Mouse (Mus musculus): ENCODE measurements around the gene Cers5. TPM values are rescaled to one million over a fixed set of nuclear protein-coding genes. Genes with fewer than 3 reads are reported as not detected.
A peak's percentile ranks its signal among the peaks of the same experiment; 100 is the strongest.

Gene Cers5
- polyA plus RNA-seq, 1 experiment from 2014 or later: 81.6 TPM

- 76% methylated on average over 25 of the region's 25 CpGs for WGBS
- Histone ChIP-seq H3K9ac (no peak overlapping the region), H3K4me3 (replicated peaks) (no peak overlapping the region), H3K27me3 (no peaks in the 10 kb centered on the region), H3K4me1 (peaks cover 66% of the 10 kb centered on the region), H3K4me2 (no peak overlapping the region), H3K9me3 (replicated peaks) (no peaks in the 10 kb centered on the region), H3K36me3 (no peaks in the 10 kb centered on the region), H3K27ac (0 out of 2 replicates have a peak overlapping the region, but pooled peaks have one; percentile 6)
- ATAC-seq (replicated peaks; ENCODE audit: low FRiP score): no peak
Measured at GRCm38 (mm10) chr15:99721921-99722743, 50.6 kb downstream of the Cers5 start.

DNA sequence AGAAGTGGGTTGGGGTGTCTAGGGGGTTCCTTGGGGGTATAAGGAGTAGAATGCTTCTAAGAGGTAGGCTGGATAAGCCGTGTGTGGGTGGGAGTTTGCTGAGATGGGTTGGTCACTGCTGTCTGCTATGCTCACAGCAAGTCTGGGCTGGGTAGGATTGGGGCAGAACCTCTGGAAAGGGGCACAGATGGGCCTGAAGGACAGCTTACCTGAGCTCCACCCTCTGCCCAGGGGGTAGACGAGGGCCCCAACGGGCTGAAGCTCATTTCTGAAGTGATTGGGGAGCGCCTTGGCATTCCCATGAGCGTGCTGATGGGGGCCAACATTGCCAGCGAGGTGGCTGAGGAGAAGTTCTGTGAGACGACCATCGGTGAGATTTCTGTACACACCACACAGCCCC lies 52.8 kb downstream of the Cers5 start:
- no peak overlapping the region for H3K4me3 ChIP-seq (replicated peaks)
- H3K9me3 ChIP-seq (replicated peaks): no peaks in the 10 kb centered on the region
- H3K9ac ChIP-seq: no peak overlapping the region
- H3K27ac ChIP-seq: no peak overlapping the region
- WGBS: 84% methylated on average over 8 of the region's 8 CpGs
- no peak for ATAC-seq (replicated peaks; ENCODE audit: low FRiP score)
- no peak overlapping the region for H3K4me2 ChIP-seq
- peaks cover 75% of the 10 kb centered on the region for H3K4me1 ChIP-seq
- no peaks in the 10 kb centered on the region for H3K27me3 ChIP-seq
- no peaks in the 10 kb centered on the region for H3K36me3 ChIP-seq

DNA sequence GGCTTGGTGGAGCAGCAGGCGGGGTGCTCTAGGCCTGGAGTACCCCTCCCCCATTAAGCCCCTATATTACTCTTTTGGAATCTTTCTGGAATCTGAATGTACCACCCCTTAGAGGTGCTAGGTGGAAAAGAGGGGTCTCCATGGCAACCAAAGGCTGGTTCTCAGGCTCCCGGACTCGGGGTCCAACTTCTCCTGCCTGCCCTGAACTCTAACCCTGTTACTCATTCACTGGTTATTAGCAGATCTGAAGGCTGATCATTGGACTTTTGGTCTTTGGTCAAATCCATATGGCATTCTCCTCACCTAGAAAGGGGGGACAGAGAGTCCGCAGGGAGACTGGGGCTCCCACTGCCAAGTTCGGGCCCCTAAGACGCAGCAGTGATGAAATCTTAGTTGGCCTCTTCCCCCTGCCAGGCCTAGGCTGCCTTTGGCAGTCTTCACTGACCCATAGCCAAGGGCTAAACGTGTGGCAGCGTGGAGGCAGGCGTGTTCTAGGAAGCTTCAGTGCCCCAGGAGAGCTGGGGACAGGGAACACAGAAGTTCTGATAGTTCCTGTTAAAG lies 54.1 kb downstream of the Cers5 start:
- Histone ChIP-seq H3K9me3 (replicated peaks) (no peaks in the 10 kb centered on the region), H3K4me1 (peaks cover 61% of the 10 kb centered on the region), H3K27me3 (no peaks in the 10 kb centered on the region), H3K4me3 (replicated peaks) (peak overlapping the region; percentile 20; the same call in 1 of the 2 replicates), H3K4me2 (peak overlapping the region; percentile 41), H3K36me3 (peaks cover 10% of the 10 kb centered on the region), H3K27ac (peak overlapping the region; percentile 73; the same call in 1 of the 2 replicates), H3K9ac (no peak overlapping the region)
- ATAC-seq (replicated peaks; ENCODE audit: low FRiP score): no peak
- WGBS: 73% methylated on average over 9 of the region's 9 CpGs

- H3K27me3 ChIP-seq: no peaks in the 10 kb centered on the region
- H3K36me3 ChIP-seq: peaks cover 19% of the 10 kb centered on the region
- ATAC-seq (replicated peaks; ENCODE audit: low FRiP score): peak; percentile 5; the same call in 1 of the 2 replicates
- H3K4me2 ChIP-seq: peak within 1 kb of the TSS; percentile 41
- WGBS: 51% methylated on average over 26 of the region's 26 CpGs
- H3K27ac ChIP-seq: peak within 1 kb of the TSS; percentile 73
- peaks cover 58% of the 10 kb centered on the region for H3K4me1 ChIP-seq
- peak within 1 kb of the TSS; percentile 20; the same call in 1 of the 2 replicates for H3K4me3 ChIP-seq (replicated peaks)
- H3K9me3 ChIP-seq (replicated peaks): no peaks in the 10 kb centered on the region
- no peak within 1 kb of the TSS for H3K9ac ChIP-seq
Measured at GRCm38 (mm10) chr15:99717386-99718334, 55.0 kb downstream of the Cers5 start, which contains the start of gene Gpd1. TSS of gene Gpd1 (plus strand) at chr15:99717515.

GRCm38 (mm10) chr15:99716814-99717213 lies 55.9 kb downstream of the Cers5 start:
- 72% methylated on average over 12 of the region's 12 CpGs for WGBS
- Histone ChIP-seq H3K27me3 (no peaks in the 10 kb centered on the region), H3K36me3 (peaks cover 27% of the 10 kb centered on the region), H3K4me1 (peaks cover 57% of the 10 kb centered on the region), H3K9ac (no peak overlapping the region), H3K4me2 (no peak overlapping the region), H3K9me3 (replicated peaks) (no peaks in the 10 kb centered on the region), H3K27ac (no peak overlapping the region; the same call in 1 of the 2 replicates), H3K4me3 (replicated peaks) (no peak overlapping the region)
- ATAC-seq (replicated peaks; ENCODE audit: low FRiP score): no peak

DNA sequence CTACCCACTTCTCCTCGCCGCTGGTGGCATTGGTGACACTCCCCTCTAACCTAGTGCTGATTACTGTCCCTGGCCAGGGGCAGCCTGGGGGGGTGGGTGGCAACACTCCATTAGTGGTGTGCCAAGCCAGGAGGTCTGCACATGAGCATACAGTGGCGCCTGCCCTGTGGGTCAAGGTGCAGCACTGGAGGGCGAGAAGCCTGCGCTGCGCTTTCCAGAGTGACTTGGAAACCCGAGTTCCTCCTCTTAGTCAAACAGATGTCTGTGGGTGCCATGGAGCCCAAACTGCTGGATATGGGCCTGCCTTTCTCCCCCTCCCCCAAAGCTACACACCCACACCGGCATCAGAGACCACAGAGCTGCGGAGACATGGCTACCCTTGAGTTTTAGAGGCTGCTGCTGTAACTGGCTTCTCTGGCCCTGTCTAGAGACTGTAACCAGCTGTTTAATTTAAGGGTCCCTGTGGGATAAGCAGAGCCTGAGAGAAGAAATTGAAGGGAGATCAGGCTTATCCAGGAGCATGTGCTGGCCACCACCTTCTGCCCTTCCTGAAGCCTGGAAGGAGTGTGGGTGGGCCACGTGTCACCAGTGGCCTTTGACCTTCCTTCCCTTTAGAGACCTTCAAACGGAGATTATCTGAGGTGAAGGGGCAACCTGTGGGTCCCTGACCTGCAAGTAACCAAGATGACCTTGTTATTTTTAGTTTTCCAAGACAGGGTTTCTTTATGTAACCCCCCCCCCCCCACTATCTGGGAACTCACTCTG lies 56.5 kb downstream of the Cers5 start:
- Histone ChIP-seq H3K27me3 (no peaks in the 10 kb centered on the region), H3K4me2 (peak overlapping the region; percentile 9; the same call in 1 of the 2 replicates), H3K9ac (no peak overlapping the region), H3K27ac (peak overlapping the region; percentile 48), H3K9me3 (replicated peaks) (no peaks in the 10 kb centered on the region), H3K4me3 (replicated peaks) (no peak overlapping the region), H3K36me3 (peaks cover 34% of the 10 kb centered on the region), H3K4me1 (peaks cover 54% of the 10 kb centered on the region)
- ATAC-seq (replicated peaks; ENCODE audit: low FRiP score): no peak
- 49% methylated on average over 11 of the region's 11 CpGs for WGBS

DNA sequence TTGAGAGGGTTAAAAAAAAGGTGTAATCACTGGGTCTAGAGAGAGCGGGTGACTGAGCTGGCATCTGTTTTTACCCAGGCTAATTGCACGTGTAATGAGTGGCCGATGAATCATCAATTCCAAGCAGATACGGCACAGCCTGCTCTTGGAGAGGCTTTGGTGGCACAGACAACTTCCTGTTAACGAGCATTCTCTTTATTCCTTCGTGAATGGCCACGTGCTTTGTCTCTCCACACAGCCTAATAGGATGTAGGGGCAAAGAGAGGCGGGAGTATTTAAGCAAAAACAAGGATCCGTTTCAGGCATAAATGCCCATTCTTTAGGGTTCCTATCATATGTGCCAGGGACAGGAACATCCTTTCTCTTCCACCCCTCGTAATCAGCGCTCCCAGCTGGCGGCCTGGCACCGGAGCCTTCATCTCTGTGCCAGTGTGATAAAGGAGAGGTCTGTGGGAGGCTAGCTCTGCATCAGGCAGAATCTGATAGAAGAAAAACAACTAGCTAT lies 57.3 kb downstream of the Cers5 start:
- Histone ChIP-seq H3K27me3 (no peaks in the 10 kb centered on the region), H3K4me2 (no peak overlapping the region), H3K36me3 (peaks cover 41% of the 10 kb centered on the region), H3K9ac (no peak overlapping the region), H3K4me3 (replicated peaks) (no peak overlapping the region), H3K4me1 (peaks cover 54% of the 10 kb centered on the region), H3K27ac (peak overlapping the region; percentile 48), H3K9me3 (replicated peaks) (no peaks in the 10 kb centered on the region)
- WGBS: 76% methylated on average over 13 of the region's 13 CpGs
- ATAC-seq (replicated peaks; ENCODE audit: low FRiP score): no peak

- 59% methylated on average over 7 of the region's 7 CpGs for WGBS
- Histone ChIP-seq H3K4me2 (no peak overlapping the region), H3K4me1 (peaks cover 54% of the 10 kb centered on the region), H3K27ac (no peak overlapping the region; the same call in 1 of the 2 replicates), H3K4me3 (replicated peaks) (no peak overlapping the region), H3K9me3 (replicated peaks) (no peaks in the 10 kb centered on the region), H3K9ac (no peak overlapping the region), H3K27me3 (no peaks in the 10 kb centered on the region), H3K36me3 (peaks cover 47% of the 10 kb centered on the region)
- no peak for ATAC-seq (replicated peaks; ENCODE audit: low FRiP score)
Measured at GRCm38 (mm10) chr15:99714858-99715257, 57.8 kb downstream of the Cers5 start.

DNA sequence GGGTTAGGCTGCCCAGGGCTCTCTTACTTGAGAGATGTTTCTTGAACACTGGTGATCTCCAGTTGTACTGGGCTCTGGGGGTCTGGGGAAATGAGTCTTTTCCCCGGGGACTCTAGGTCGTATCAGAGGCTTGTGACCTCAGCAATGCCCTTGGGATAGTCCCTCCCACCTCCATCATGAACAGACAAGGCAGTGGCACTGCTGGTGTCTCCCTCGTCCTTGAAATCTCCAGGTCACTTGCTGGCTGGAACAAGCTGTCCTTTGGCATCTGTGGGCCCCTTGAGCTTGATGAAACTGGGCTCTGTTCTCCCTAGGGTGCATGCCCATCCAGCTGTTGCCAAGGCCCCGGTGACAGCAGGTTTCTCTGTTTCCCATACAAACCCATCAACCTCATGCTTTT lies 58.5 kb downstream of the Cers5 start:
- no peak for ATAC-seq (replicated peaks; ENCODE audit: low FRiP score)
- peaks cover 53% of the 10 kb centered on the region for H3K36me3 ChIP-seq
- WGBS: 61% methylated on average over 4 of the region's 4 CpGs

DNA sequence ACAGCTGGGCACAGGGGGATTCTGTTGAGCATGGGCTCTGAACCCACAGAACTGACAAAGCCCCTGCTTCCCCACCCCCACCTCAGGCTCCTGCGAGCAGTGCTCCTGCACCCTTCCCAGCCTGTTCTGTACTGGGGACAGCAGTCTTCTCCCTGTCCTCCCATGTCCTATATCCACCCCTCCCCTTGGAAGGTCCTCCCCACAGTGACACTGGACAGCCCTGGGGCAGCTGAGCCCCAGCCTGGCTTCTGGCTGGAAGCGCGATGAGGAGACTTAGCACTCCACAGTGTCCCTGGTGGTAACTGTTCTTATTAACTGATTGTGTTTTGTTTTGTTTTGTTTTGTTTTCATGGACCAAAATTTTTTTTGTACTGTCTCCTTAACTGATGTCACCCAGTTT lies 59.1 kb downstream of the Cers5 start:
- H3K9ac ChIP-seq: no peak overlapping the region
- peaks cover 48% of the 10 kb centered on the region for H3K4me1 ChIP-seq
- H3K27me3 ChIP-seq: no peaks in the 10 kb centered on the region
- no peak for ATAC-seq (replicated peaks; ENCODE audit: low FRiP score)
- no peak overlapping the region for H3K4me3 ChIP-seq (replicated peaks)
- H3K4me2 ChIP-seq: no peak overlapping the region
- no peaks in the 10 kb centered on the region for H3K9me3 ChIP-seq (replicated peaks)
- 88% methylated on average over 3 of the region's 3 CpGs for WGBS
- H3K36me3 ChIP-seq: peaks cover 60% of the 10 kb centered on the region
- H3K27ac ChIP-seq: 0 out of 2 replicates have a peak overlapping the region, but pooled peaks have one; percentile 24

More for the DNA sequence above, 58.5 kb downstream of the Cers5 start:
- Histone ChIP-seq H3K27ac (0 out of 2 replicates have a peak overlapping the region, but pooled peaks have one; percentile 15), H3K27me3 (no peaks in the 10 kb centered on the region), H3K9me3 (replicated peaks) (no peaks in the 10 kb centered on the region), H3K4me3 (replicated peaks) (no peak overlapping the region), H3K4me2 (no peak overlapping the region), H3K9ac (no peak overlapping the region), H3K4me1 (peaks cover 54% of the 10 kb centered on the region)

Data from kidney, embryonic 15.5 days (tissue).